Mouse (Mus musculus): ENCODE results near the gene Gstt1. TPM values are rescaled to one million over a fixed set of nuclear protein-coding genes. Genes with fewer than 3 reads are reported as not detected.

Gstt1 gene
- 10 to 100 TPM in 1 of 2 experiments, 1 to 10 TPM in 1; 6.2 to 43.9 TPM for polyA plus RNA-seq (2012; fragmentation: generic; extraction: Trizol)

GRCm38 (mm10) chr10:75798176-75798696 is at the start of gene Gstt1:
Gstt1 (minus strand) TSS chr10:75798584.

GRCm38 (mm10) chr10:75837248-75837759 is 38.9 kb upstream of the Gstt1 start, which contains the start of gene Gstt2:
Gstt2 (minus strand) TSS chr10:75837424.

GRCm38 (mm10) chr10:75822443-75822842 is 24.1 kb upstream of the Gstt1 start, which contains the start of gene Gstt4:
Gstt4 (minus strand) TSS chr10:75822543.

GRCm38 (mm10) chr10:75780769-75781578 is 17.4 kb downstream of the Gstt1 start, which contains the start of the genes Gm20441 and Gstt3:
Gm20441 (minus strand) TSS chr10:75780954.
Gstt3 (minus strand) TSS chr10:75781414.

GRCm38 (mm10) chr10:75772795-75773664 is 25.4 kb downstream of the Gstt1 start, which contains the start of gene Ddt:
Ddt (minus strand) TSS chr10:75773414.

GRCm38 (mm10) chr10:75763682-75764518 is 34.5 kb downstream of the Gstt1 start, which contains the start of gene Cabin1:
Cabin1 (minus strand) TSS chr10:75764341.

Other genes with a start within 250 kb of the Gstt1 start
- 10 to 100 TPM in 1 of 2 experiments, 1 to 10 TPM in 1; 3.5 to 32.0 TPM for gene Lrrc75b, start 238.3 kb downstream of the Gstt1 start, polyA plus RNA-seq (2012; fragmentation: generic; extraction: Trizol)
- 1 to 10 TPM in 1 of 2 experiments, under 1 TPM in 1; 0.19 to 1.8 TPM for gene Ggt1, start 237.0 kb downstream of the Gstt1 start, polyA plus RNA-seq (2012; fragmentation: generic; extraction: Trizol)
- 1 to 10 TPM in 1 of 2 experiments, under 1 TPM in 1; 0.02 to 2.8 TPM for gene Ggt5, start 209.2 kb downstream of the Gstt1 start, polyA plus RNA-seq (2012; fragmentation: generic; extraction: Trizol)
- 1 to 10 TPM in 1 of 2 experiments, under 1 TPM in 1; 0.04 to 8.0 TPM for gene Susd2, start 154.6 kb downstream of the Gstt1 start, polyA plus RNA-seq (2012; fragmentation: generic; extraction: Trizol)
- 10 to 100 TPM; 10.8 to 44.7 TPM for gene Cabin1, start 34.2 kb downstream of the Gstt1 start, polyA plus RNA-seq (2012; fragmentation: generic; extraction: Trizol)
- 10 to 100 TPM; 42.5 to 79.9 TPM for gene Ddt, start 25.2 kb downstream of the Gstt1 start, polyA plus RNA-seq (2012; fragmentation: generic; extraction: Trizol)
- gene Gm20441, start 17.6 kb downstream of the Gstt1 start, polyA plus RNA-seq (2012; fragmentation: generic; extraction: Trizol): not detected
- gene Gstt3, start 17.2 kb downstream of the Gstt1 start, polyA plus RNA-seq (2012; fragmentation: generic; extraction: Trizol): 1 to 10 TPM in 1 of 2 experiments, under 1 TPM in 1; 0.42 to 3.1 TPM
- not detected for gene Gstt4, start 24.0 kb upstream of the Gstt1 start, polyA plus RNA-seq (2012; fragmentation: generic; extraction: Trizol)
- gene Gstt2, start 38.8 kb upstream of the Gstt1 start, polyA plus RNA-seq (2012; fragmentation: generic; extraction: Trizol): 1 to 10 TPM in 1 of 2 experiments, under 1 TPM in 1; 0.08 to 1.2 TPM
- gene Mif, start 61.7 kb upstream of the Gstt1 start, polyA plus RNA-seq (2012; fragmentation: generic; extraction: Trizol): 1,000 to 10,000 TPM in 1 of 2 experiments, 100 to 1,000 TPM in 1; 771 to 3,948 TPM
- under 1 TPM in 1 of 2 experiments, not detected in 1; 0.45 TPM for gene Derl3, start 94.8 kb upstream of the Gstt1 start, polyA plus RNA-seq (2012; fragmentation: generic; extraction: Trizol)
- 100 to 1,000 TPM; 149 to 179 TPM for gene Smarcb1, start 123.0 kb upstream of the Gstt1 start, polyA plus RNA-seq (2012; fragmentation: generic; extraction: Trizol)
- gene Chchd10, start 134.5 kb upstream of the Gstt1 start, polyA plus RNA-seq (2012; fragmentation: generic; extraction: Trizol): 1 to 10 TPM in 1 of 2 experiments, under 1 TPM in 1; 0.40 to 2.4 TPM
- gene Mmp11, start 137.9 kb upstream of the Gstt1 start, polyA plus RNA-seq (2012; fragmentation: generic; extraction: Trizol): 10 to 100 TPM; 27.3 to 82.1 TPM
- gene Gm867, start 142.1 kb upstream of the Gstt1 start, polyA plus RNA-seq (2012; fragmentation: generic; extraction: Trizol): not detected
- gene Vpreb3, start 144.5 kb upstream of the Gstt1 start, polyA plus RNA-seq (2012; fragmentation: generic; extraction: Trizol): not detected
- gene Gm5134, start 155.9 kb upstream of the Gstt1 start, polyA plus RNA-seq (2012; fragmentation: generic; extraction: Trizol): not detected
- gene Zfp280b, start 234.1 kb upstream of the Gstt1 start, polyA plus RNA-seq (2012; fragmentation: generic; extraction: Trizol): 1 to 10 TPM in 1 of 2 experiments, under 1 TPM in 1; 0.47 to 3.3 TPM

All from C3H10T1/2 (cell line).